Mouse (Mus musculus): ENCODE measurements around the gene Atpaf1.
A peak's percentile ranks its signal among the peaks of the same experiment; 100 is the strongest.

The Atpaf1 gene

GRCm38 (mm10) chr4:115784769-115785510 is at the start of gene Atpaf1:
TSS of gene Atpaf1 (plus strand) at chr4:115784812.
- peak; percentile 78 for DNase-seq (ENCODE audit: low spot score)

- no peak for DNase-seq (ENCODE audit: low spot score)
These were observed 49.7 kb upstream of the Atpaf1 start for GRCm38 (mm10) chr4:115734867-115735266.

GRCm38 (mm10) chr4:115737551-115738041 is 47.0 kb upstream of the Atpaf1 start, which contains the start of gene Efcab14:
TSS of gene Efcab14 (plus strand) at chr4:115737744.
- peak; percentile 98 for DNase-seq (ENCODE audit: low spot score)

- peak; percentile 16 for DNase-seq (ENCODE audit: low spot score)
These were observed 46.1 kb upstream of the Atpaf1 start for GRCm38 (mm10) chr4:115738481-115738985.

GRCm38 (mm10) chr4:115742658-115743057 is 42.0 kb upstream of the Atpaf1 start:
- no peak for DNase-seq (ENCODE audit: low spot score)

- DNase-seq (ENCODE audit: low spot score), result no peak
These were observed 41.5 kb upstream of the Atpaf1 start for GRCm38 (mm10) chr4:115743096-115743495.

GRCm38 (mm10) chr4:115748181-115748580 is 36.4 kb upstream of the Atpaf1 start:
- no peak for DNase-seq (ENCODE audit: low spot score)

- DNase-seq (ENCODE audit: low spot score), result no peak
These were observed 35.3 kb upstream of the Atpaf1 start for GRCm38 (mm10) chr4:115749336-115749735.

- DNase-seq (ENCODE audit: low spot score), result no peak
These were observed 30.5 kb upstream of the Atpaf1 start for GRCm38 (mm10) chr4:115754101-115754500.

GRCm38 (mm10) chr4:115754851-115755250 is 29.8 kb upstream of the Atpaf1 start:
- DNase-seq (ENCODE audit: low spot score), result no peak

- no peak for DNase-seq (ENCODE audit: low spot score)
These were observed 23.4 kb upstream of the Atpaf1 start for GRCm38 (mm10) chr4:115761206-115761605.

GRCm38 (mm10) chr4:115764581-115764980 is 20.0 kb upstream of the Atpaf1 start:
- no peak for DNase-seq (ENCODE audit: low spot score)

GRCm38 (mm10) chr4:115767647-115768467 is 16.8 kb upstream of the Atpaf1 start:
- DNase-seq (ENCODE audit: low spot score), result peak; percentile 53

GRCm38 (mm10) chr4:115775056-115775455 is 9.6 kb upstream of the Atpaf1 start:
- DNase-seq (ENCODE audit: low spot score), result no peak

- no peak for DNase-seq (ENCODE audit: low spot score)
These were observed 7.0 kb upstream of the Atpaf1 start for GRCm38 (mm10) chr4:115777627-115778026.

- DNase-seq (ENCODE audit: low spot score), result no peak
These were observed 4.3 kb upstream of the Atpaf1 start for GRCm38 (mm10) chr4:115780269-115780668.

GRCm38 (mm10) chr4:115780918-115781317 is 3.7 kb upstream of the Atpaf1 start, which contains the start of gene Tex38:
TSS of gene Tex38 (minus strand) at chr4:115781018.
- no peak for DNase-seq (ENCODE audit: low spot score)

- DNase-seq (ENCODE audit: low spot score), result no peak
These were observed 2.4 kb upstream of the Atpaf1 start for GRCm38 (mm10) chr4:115782026-115782805.

- DNase-seq (ENCODE audit: low spot score), result no peak
These were observed 961 bp downstream of the Atpaf1 start for GRCm38 (mm10) chr4:115785511-115786034.

- DNase-seq (ENCODE audit: low spot score), result no peak
These were observed 6.3 kb downstream of the Atpaf1 start for GRCm38 (mm10) chr4:115790864-115791263.

GRCm38 (mm10) chr4:115795360-115795759 is 10.7 kb downstream of the Atpaf1 start:
- no peak for DNase-seq (ENCODE audit: low spot score)

- DNase-seq (ENCODE audit: low spot score), result no peak
These were observed 15.4 kb downstream of the Atpaf1 start for GRCm38 (mm10) chr4:115799981-115800380.
